Mouse (Mus musculus) limb, embryonic 14.5 days (tissue): ENCODE measurements around the gene Cdc25a. TPM values are rescaled to one million over a fixed set of nuclear protein-coding genes. Genes with fewer than 3 reads are reported as not detected.
A peak's percentile ranks its signal among the peaks of the same experiment; 100 is the strongest.

Experiments
- ATAC-seq: fragments of 200-750 bp; cut with Nextera tagmentation; 2 replicates; pipeline ENCODE4 v1.8.0; 2017; ENCODE audit warnings: low read depth, moderate number of reproducible peaks, moderate TSS enrichment; ENCODE audit not compliant: low FRiP score
- DNase-seq: peaks from one replicate; pipeline ENCODE4 v3.0.0-alpha.2; 2015; ENCODE audit warnings: low spot score
- H3K27ac ChIP-seq: fragments of 300-500 bp; sonication (generic); replicated peaks from 2 replicates; pipeline ENCODE4 v1.5.1; 2014; ENCODE audit warnings: low read depth, mild to moderate bottlenecking, low read length, moderate library complexity, mixed read lengths
- H3K27me3 ChIP-seq: fragments of 300-500 bp; sonication (generic); 2 replicates; pipeline ENCODE4 v1.6.1; 2014; ENCODE audit warnings: low read length, mixed read lengths; ENCODE audit not compliant: control insufficient read depth, insufficient read depth
- H3K36me3 ChIP-seq: fragments of 300-500 bp; sonication (generic); 2 replicates; pipeline ENCODE4 v1.6.1; 2014; ENCODE audit warnings: mild to moderate bottlenecking, low read length, moderate library complexity, mixed read lengths; ENCODE audit not compliant: control insufficient read depth, insufficient read depth
- H3K4me1 ChIP-seq: fragments of 300-500 bp; sonication (generic); 2 replicates; pipeline ENCODE4 v1.6.1; 2014; ENCODE audit warnings: antibody characterized with exemption, low read length, mixed read lengths; ENCODE audit not compliant: control insufficient read depth, insufficient read depth
- H3K4me2 ChIP-seq: fragments of 300-500 bp; sonication (generic); replicated peaks from 2 replicates; pipeline ENCODE4 v1.6.1; 2014; ENCODE audit warnings: low read depth, mild to moderate bottlenecking, low read length, moderate library complexity; ENCODE audit not compliant: severe bottlenecking
- H3K4me3 ChIP-seq: fragments of 300-500 bp; sonication (generic); replicated peaks from 2 replicates; pipeline ENCODE4 v1.5.1; 2014; ENCODE audit warnings: low read length
- H3K9ac ChIP-seq: fragments of 300-500 bp; sonication (generic); 2 replicates; pipeline ENCODE4 v1.6.1; 2014; ENCODE audit warnings: mild to moderate bottlenecking, low read depth, low read length, moderate library complexity; ENCODE audit not compliant: severe bottlenecking
- H3K9me3 ChIP-seq: fragments of 300-500 bp; sonication (generic); 2 replicates; pipeline ENCODE4 v1.6.1; 2016; ENCODE audit warnings: low read length; ENCODE audit not compliant: control insufficient read depth
- POLR2A ChIP-seq: fragments of 200-500 bp; IDR thresholded peaks from 2 replicates; pipeline ENCODE4 v1.8.0; 2012; ENCODE audit warnings: inconsistent platforms, mild to moderate bottlenecking, moderate library complexity, borderline replicate concordance; ENCODE audit not compliant: insufficient read depth, insufficient read length; ENCODE audit errors: extremely low read depth
- WGBS: fragments of 180-500 bp; shearing (Covaris S2); extraction: QIAGEN DNeasy Blood & Tissue Kit; methylation state at CpG from one replicate; pipeline ENCODE4 v1.1.7; 2014; 5-methylcytosine and 5-hydroxymethylcytosine counted together
- polyA plus RNA-seq, 2 experiments: library from polyadenylated mRNA; depleted of rRNA in 1 of 2; stranded (reverse) in 1 of 2; unstranded in 1 of 2; fragments of >200 nt; fragmentation: Nextera tagmentation in 1 of 2; extraction: Ambion mirVana in 1 of 2; gene quantifications; 2 replicates each; pipeline versions ENCODE4 v1.2.1 to v1.2.3; 2012 to 2014

The Cdc25a gene
- polyA plus RNA-seq, 2 experiments: 26.1 to 26.8 TPM

DNA sequence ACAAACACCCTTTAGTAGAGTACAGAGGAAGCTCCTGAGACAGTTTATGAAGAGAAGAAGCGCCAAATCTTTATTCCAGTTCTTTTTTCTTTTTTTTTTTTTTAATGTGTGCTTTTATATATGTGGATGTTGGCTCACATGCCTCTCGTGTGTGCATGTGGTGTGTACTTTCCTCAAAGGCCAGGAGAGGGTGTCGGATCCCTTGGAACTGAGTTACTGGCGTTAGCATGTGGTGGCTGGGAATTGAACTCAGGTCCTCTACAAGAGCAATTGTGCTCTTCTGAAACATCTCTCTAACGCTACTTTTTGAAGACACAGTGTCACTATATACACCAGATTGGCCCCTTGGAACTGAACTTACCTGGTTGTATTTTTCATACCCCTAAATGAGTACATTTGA, 2.3 kb downstream of the Cdc25a start:
- no peaks in the 10 kb centered on the region for H3K9me3 ChIP-seq
- H3K9ac ChIP-seq: no peak overlapping the region; the same call in 1 of the 2 replicates
- H3K4me1 ChIP-seq: peaks cover 10% of the 10 kb centered on the region; the same call in 1 of the 2 replicates
- H3K4me2 ChIP-seq: peak overlapping the region; percentile 87
- H3K27me3 ChIP-seq: no peaks in the 10 kb centered on the region
- no peak for TF ChIP-seq POLR2A
- no peak overlapping the region for H3K27ac ChIP-seq
- H3K4me3 ChIP-seq: peak overlapping the region; percentile 88
- H3K36me3 ChIP-seq: peaks cover 50% of the 10 kb centered on the region
- DNase-seq (no peak), ATAC-seq (no peak)
- 79% methylated on average over 5 of the region's 5 CpGs for WGBS

DNA sequence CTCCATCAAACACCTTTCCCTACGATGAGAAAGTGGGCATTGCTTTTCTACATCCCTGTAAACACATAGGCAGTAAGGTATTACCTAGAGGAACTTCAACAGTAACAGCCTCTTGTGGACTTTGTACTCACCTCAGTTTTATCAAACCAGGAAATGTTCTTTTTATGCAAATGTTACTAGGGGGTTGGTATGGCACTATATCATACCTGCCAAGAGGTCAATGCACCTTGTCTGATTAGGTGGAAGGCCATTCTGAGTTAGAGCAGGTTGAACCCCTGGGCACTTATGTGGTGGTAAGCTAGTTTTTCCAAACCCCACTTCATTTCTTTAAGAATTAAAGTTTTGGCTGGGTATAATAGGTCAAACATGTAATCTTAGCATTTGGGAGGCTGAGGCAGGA, 3.9 kb downstream of the Cdc25a start:
- 93% methylated on average over 1 of the region's 1 CpGs for WGBS
- H3K4me2 ChIP-seq: no peak overlapping the region
- no peak for TF ChIP-seq POLR2A
- no peak overlapping the region for H3K27ac ChIP-seq
- H3K36me3 ChIP-seq: peaks cover 67% of the 10 kb centered on the region
- no peak overlapping the region for H3K4me3 ChIP-seq
- DNase-seq: no peak
- no peak overlapping the region for H3K9ac ChIP-seq
- H3K4me1 ChIP-seq: peaks cover 10% of the 10 kb centered on the region; the same call in 1 of the 2 replicates
- H3K27me3 ChIP-seq: no peaks in the 10 kb centered on the region
- ATAC-seq: no peak
- H3K9me3 ChIP-seq: no peaks in the 10 kb centered on the region

- no peaks in the 10 kb centered on the region for H3K4me1 ChIP-seq
- no peaks in the 10 kb centered on the region for H3K27me3 ChIP-seq
- WGBS: 87% methylated on average over 4 of the region's 4 CpGs
- no peak for ATAC-seq
- no peak overlapping the region for H3K9ac ChIP-seq
- H3K36me3 ChIP-seq: peaks cover 98% of the 10 kb centered on the region
- no peak overlapping the region for H3K4me3 ChIP-seq
- H3K9me3 ChIP-seq: no peaks in the 10 kb centered on the region
- H3K27ac ChIP-seq: no peak overlapping the region
- no peak for TF ChIP-seq POLR2A
- DNase-seq: no peak
- no peak overlapping the region for H3K4me2 ChIP-seq
These were observed 10.9 kb downstream of the Cdc25a start for GRCm38 (mm10) chr9:109886259-109886658.

DNA sequence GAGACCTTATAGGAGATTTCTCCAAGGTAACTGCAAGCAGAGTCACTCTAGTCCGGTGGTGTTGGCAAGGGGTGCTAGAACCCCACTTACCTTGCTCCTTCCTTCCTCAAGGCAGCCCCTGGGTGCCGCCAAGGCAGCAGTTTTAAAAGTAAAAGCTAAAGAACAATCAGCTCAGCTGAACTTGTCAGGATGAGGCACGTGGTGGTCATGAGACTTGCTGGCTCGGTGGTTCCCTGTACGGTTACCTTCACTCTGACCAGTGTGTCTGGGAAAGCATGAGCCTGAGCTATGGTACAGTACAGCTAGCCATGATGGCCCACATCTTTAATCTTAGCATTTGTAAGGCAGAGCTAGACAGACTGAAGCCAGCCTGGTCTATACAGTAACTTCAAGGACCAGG, 11.9 kb downstream of the Cdc25a start:
- ATAC-seq (no peak), DNase-seq (no peak)
- H3K9me3 ChIP-seq: no peaks in the 10 kb centered on the region
- no peak overlapping the region for H3K27ac ChIP-seq
- WGBS: 88% methylated on average over 5 of the region's 5 CpGs
- no peak overlapping the region for H3K4me3 ChIP-seq
- no peak overlapping the region for H3K9ac ChIP-seq
- H3K4me1 ChIP-seq: no peaks in the 10 kb centered on the region
- no peaks in the 10 kb centered on the region for H3K27me3 ChIP-seq
- TF ChIP-seq POLR2A: no peak
- H3K36me3 ChIP-seq: peaks cover 99% of the 10 kb centered on the region
- no peak overlapping the region for H3K4me2 ChIP-seq

GRCm38 (mm10) chr9:109891501-109891900, 16.1 kb downstream of the Cdc25a start:
- 90% methylated on average over 8 of the region's 8 CpGs for WGBS
- Histone ChIP-seq H3K4me1 (0 out of 2 replicates have a peak, but pooled peaks cover 3% of the 10 kb centered on the region), H3K4me3 (no peak overlapping the region), H3K9me3 (no peaks in the 10 kb centered on the region), H3K27me3 (no peaks in the 10 kb centered on the region), H3K4me2 (no peak overlapping the region), H3K36me3 (peaks cover 81% of the 10 kb centered on the region), H3K9ac (no peak overlapping the region), H3K27ac (no peak overlapping the region)
- no peak for ATAC-seq
- DNase-seq: no peak
- TF ChIP-seq POLR2A: no peak
